Mouse (Mus musculus) cerebellum, adult 2 months (tissue): ENCODE data around the gene Lrrc10b.

Experiments
- CTCF ChIP-seq: fragments of 200-500 bp; IDR thresholded peaks from 2 replicates; pipeline ENCODE4 v1.5.1; 2011; ENCODE audit warnings: low read depth, mild to moderate bottlenecking, control low read depth, low read length, moderate library complexity, borderline replicate concordance; ENCODE audit not compliant: insufficient read depth
- POLR2A ChIP-seq: fragments of 200-500 bp; IDR thresholded peaks from 2 replicates; pipeline ENCODE4 v1.6.1; 2011; ENCODE audit warnings: low read length, control low read depth, borderline replicate concordance; ENCODE audit not compliant: insufficient read depth

- no peak for TF ChIP-seq CTCF
- TF ChIP-seq POLR2A: no peak
These were observed 11.9 kb upstream of the Lrrc10b start for GRCm38 (mm10) chr19:10469171-10469658.
